In the genomic region with DNA sequence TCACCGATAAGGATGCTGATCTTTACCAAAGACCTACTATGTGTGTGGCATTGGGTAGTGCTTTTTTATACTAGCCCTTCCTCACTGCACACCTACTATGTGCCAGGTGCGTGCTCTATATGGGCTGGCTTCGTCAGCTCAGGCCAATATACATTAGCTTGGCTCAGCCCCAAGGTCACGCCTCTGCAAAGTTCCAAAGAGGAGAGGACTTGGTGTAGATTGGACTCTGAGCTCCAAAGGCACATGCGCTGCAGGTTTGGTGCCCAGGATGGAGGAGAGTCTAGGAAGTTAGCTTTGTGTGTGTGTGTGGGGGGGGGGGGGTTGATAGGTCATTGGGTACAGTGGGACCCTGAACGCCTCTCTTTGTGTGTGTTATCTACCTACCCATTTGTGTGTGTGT, we compare ENCODE assay signal across 20 mouse cellular contexts. TPM values are rescaled to one million over a fixed set of nuclear protein-coding genes. Genes with fewer than 3 reads are reported as not detected.
DNase-seq lines count a peak whose midpoint lies in the region; ATAC-seq lines count a peak whose summit lies in the region.
"Had no signal": no experiment of that assay in that cellular context is flagged by ENCODE, and none has a peak within 500 bp of the region (broad histone marks: within the 10 kb centered on the region; RNA-seq: fewer than 3 reads in every experiment).

No protein-coding gene starts in this region.

- no peak overlapping the region for H3K4me2 ChIP-seq in forebrain, embryonic 12.5 days
- no peak overlapping the region for H3K4me2 ChIP-seq in forebrain, embryonic 13.5 days
- H3K4me2 ChIP-seq in midbrain, embryonic 13.5 days (replicated peaks) = no peak overlapping the region
- no peak overlapping the region for H3K4me2 ChIP-seq in midbrain, embryonic 11.5 days
- no peak overlapping the region for H3K4me2 ChIP-seq in intestine, embryonic 15.5 days (replicated peaks)
- H3K4me2 ChIP-seq: embryonic facial prominence, embryonic 15.5 days; hindbrain, embryonic 14.5 days; limb, embryonic 13.5 days; liver, embryonic 12.5 days had no signal

- no peak for ATAC-seq in forebrain, embryonic 12.5 days (ENCODE audit: low FRiP score)
- no peak for ATAC-seq in forebrain, embryonic 13.5 days
- ATAC-seq in midbrain, embryonic 13.5 days = no peak
- ATAC-seq in midbrain, embryonic 11.5 days (ENCODE audit: low FRiP score) = no peak
- ATAC-seq in intestine, embryonic 15.5 days = peak; percentile 71
- no peak for ATAC-seq in CD4-positive, CD25-positive, alpha-beta regulatory T cell, adult 4 months
- ATAC-seq in megakaryocyte progenitor cell, adult 5-6 weeks (replicated peaks; ENCODE audit: poor library complexity) = no peak
- ATAC-seq: activated CD4-positive, CD25-positive, alpha-beta regulatory T cell, adult 4 months; inflammation-experienced regulatory T-cells, adult 6 months; liver, embryonic 12.5 days had no signal

- H3K27me3 ChIP-seq in forebrain, embryonic 12.5 days = peaks cover 8% of the 10 kb centered on the region; the same call in 1 of the 2 replicates
- no peaks in the 10 kb centered on the region for H3K27me3 ChIP-seq in forebrain, embryonic 13.5 days
- H3K27me3 ChIP-seq in midbrain, embryonic 13.5 days = no peaks in the 10 kb centered on the region
- H3K27me3 ChIP-seq in midbrain, embryonic 11.5 days (ENCODE audit: control insufficient read depth, insufficient read depth, low read length) = no peaks in the 10 kb centered on the region
- no peaks in the 10 kb centered on the region for H3K27me3 ChIP-seq in intestine, embryonic 15.5 days (replicated peaks)
- H3K27me3 ChIP-seq: limb, embryonic 13.5 days; neural tube, embryonic 13.5 days had no signal

- 86% methylated on average over 6 of the region's 6 CpGs for WGBS in forebrain, embryonic 12.5 days
- 88% methylated on average over 6 of the region's 6 CpGs for WGBS in forebrain, embryonic 13.5 days
- WGBS in midbrain, embryonic 13.5 days = 78% methylated on average over 6 of the region's 6 CpGs
- 85% methylated on average over 6 of the region's 6 CpGs for WGBS in midbrain, embryonic 11.5 days
- 56% methylated on average over 6 of the region's 6 CpGs for WGBS in intestine, embryonic 15.5 days

- H3K36me3 ChIP-seq in forebrain, embryonic 12.5 days (replicated peaks) = no peaks in the 10 kb centered on the region
- no peaks in the 10 kb centered on the region for H3K36me3 ChIP-seq in forebrain, embryonic 13.5 days (ENCODE audit: poor library complexity, severe bottlenecking)
- H3K36me3 ChIP-seq in midbrain, embryonic 13.5 days = no peaks in the 10 kb centered on the region
- H3K36me3 ChIP-seq in midbrain, embryonic 11.5 days (ENCODE audit: control insufficient read depth, insufficient read depth, low read length) = no peaks in the 10 kb centered on the region
- no peaks in the 10 kb centered on the region for H3K36me3 ChIP-seq in intestine, embryonic 15.5 days
- H3K36me3 ChIP-seq: embryonic facial prominence, embryonic 15.5 days; limb, embryonic 13.5 days; liver, embryonic 12.5 days; neural tube, embryonic 13.5 days had no signal

- no peak overlapping the region for H3K4me3 ChIP-seq in forebrain, embryonic 12.5 days (replicated peaks)
- H3K4me3 ChIP-seq in forebrain, embryonic 13.5 days = no peak overlapping the region
- H3K4me3 ChIP-seq in midbrain, embryonic 13.5 days (replicated peaks) = no peak overlapping the region
- H3K4me3 ChIP-seq in midbrain, embryonic 11.5 days (ENCODE audit: low read depth, low read length) = no peak overlapping the region
- no peak overlapping the region for H3K4me3 ChIP-seq in intestine, embryonic 15.5 days (replicated peaks)
- H3K4me3 ChIP-seq: embryonic facial prominence, embryonic 15.5 days; gastrocnemius, adult 2 months; limb, embryonic 13.5 days; liver, embryonic 12.5 days; megakaryocyte, embryonic 14.5 days; neural tube, embryonic 13.5 days had no signal

- DNase-seq in midbrain, embryonic 11.5 days (ENCODE audit: low spot score, missing footprints) = no peak
- DNase-seq: adrenal gland, adult 8-10 months; gastrocnemius, adult 2 months; kidney, adult 9 months; kidney, postnatal 36 days; lung, adult 18-20 months had no signal

- H3K9ac ChIP-seq in forebrain, embryonic 12.5 days = 0 out of 2 replicates have a peak overlapping the region, but pooled peaks have one; percentile 29
- H3K9ac ChIP-seq in forebrain, embryonic 13.5 days = no peak overlapping the region
- H3K9ac ChIP-seq in midbrain, embryonic 13.5 days (replicated peaks) = no peak overlapping the region
- H3K9ac ChIP-seq in midbrain, embryonic 11.5 days (ENCODE audit: low read length) = no peak overlapping the region
- H3K9ac ChIP-seq in intestine, embryonic 15.5 days = no peak overlapping the region
- H3K9ac ChIP-seq: embryonic facial prominence, embryonic 15.5 days; hindbrain, embryonic 14.5 days; limb, embryonic 13.5 days; liver, embryonic 12.5 days; neural tube, embryonic 13.5 days had no signal

- H3K9me3 ChIP-seq in forebrain, embryonic 12.5 days = no peaks in the 10 kb centered on the region
- H3K9me3 ChIP-seq in forebrain, embryonic 13.5 days (replicated peaks) = no peaks in the 10 kb centered on the region
- no peaks in the 10 kb centered on the region for H3K9me3 ChIP-seq in midbrain, embryonic 13.5 days
- H3K9me3 ChIP-seq in midbrain, embryonic 11.5 days (ENCODE audit: control insufficient read depth, low read length) = no peaks in the 10 kb centered on the region
- no peaks in the 10 kb centered on the region for H3K9me3 ChIP-seq in intestine, embryonic 15.5 days
- H3K9me3 ChIP-seq: embryonic facial prominence, embryonic 15.5 days; limb, embryonic 13.5 days; liver, embryonic 12.5 days; megakaryocyte, embryonic 14.5 days; neural tube, embryonic 13.5 days had no signal

- H3K27ac ChIP-seq in forebrain, embryonic 12.5 days = 0 out of 2 replicates have a peak overlapping the region, but pooled peaks have one; percentile 19
- H3K27ac ChIP-seq in forebrain, embryonic 13.5 days = no peak overlapping the region
- peak overlapping the region; percentile 47; the same call in 1 of the 2 replicates for H3K27ac ChIP-seq in midbrain, embryonic 13.5 days
- no peak overlapping the region for H3K27ac ChIP-seq in midbrain, embryonic 11.5 days (ENCODE audit: low read depth, low read length)
- no peak overlapping the region for H3K27ac ChIP-seq in intestine, embryonic 15.5 days
- H3K27ac ChIP-seq: embryonic facial prominence, embryonic 15.5 days; gastrocnemius, adult 2 months; limb, embryonic 13.5 days; liver, embryonic 12.5 days had no signal

- H3K4me1 ChIP-seq in forebrain, embryonic 12.5 days = peaks cover 49% of the 10 kb centered on the region
- peaks cover 32% of the 10 kb centered on the region for H3K4me1 ChIP-seq in forebrain, embryonic 13.5 days
- peaks cover 49% of the 10 kb centered on the region for H3K4me1 ChIP-seq in midbrain, embryonic 13.5 days (replicated peaks)
- H3K4me1 ChIP-seq in midbrain, embryonic 11.5 days (ENCODE audit: control insufficient read depth, insufficient read depth, low read length) = peaks cover 33% of the 10 kb centered on the region
- peaks cover 11% of the 10 kb centered on the region for H3K4me1 ChIP-seq in intestine, embryonic 15.5 days (replicated peaks)

RNA-seq across cellular contexts. Expression of a gene that starts 17.6 kb away (rescaled TPM):
- polyA plus RNA-seq in forebrain, embryonic 12.5 days (2016; fragmentation: Nextera tagmentation; extraction: Ambion mirVana) = 16.0 and 18.8 TPM in 2 replicates
- 19.1 and 20.4 TPM in 2 replicates for polyA plus RNA-seq in forebrain, embryonic 13.5 days (2015; fragmentation: Nextera tagmentation; extraction: Ambion mirVana)
- 25.0 and 30.4 TPM in 2 replicates for polyA plus RNA-seq in midbrain, embryonic 13.5 days (2015; fragmentation: Nextera tagmentation; extraction: Ambion mirVana)
- polyA plus RNA-seq in midbrain, embryonic 11.5 days (2014; fragmentation: Nextera tagmentation; extraction: Ambion mirVana) = 31.5 and 34.7 TPM in 2 replicates
- 67.2 and 68.8 TPM in 2 replicates for polyA plus RNA-seq in intestine, embryonic 15.5 days (2015; fragmentation: Nextera tagmentation; extraction: Ambion mirVana)
- 1 to 10 TPM; 2.0 to 3.4 TPM for polyA plus RNA-seq in CD4-positive, CD25-positive, alpha-beta regulatory T cell, adult 4 months (2017; shearing (Covaris generic))
- 0.79 TPM in 1 of 2 replicates, not detected in the other for total RNA-seq in megakaryocyte progenitor cell, adult 5-6 weeks (2015)
- 0.08 TPM in 1 of 2 replicates, not detected in the other for total RNA-seq in megakaryocyte progenitor cell, adult 5-6 weeks (2017)

RNA-seq across cellular contexts. Expression of a gene that starts 24.5 kb away (rescaled TPM):
- polyA plus RNA-seq in forebrain, embryonic 12.5 days (2016; fragmentation: Nextera tagmentation; extraction: Ambion mirVana) = 9.5 and 10.2 TPM in 2 replicates
- polyA plus RNA-seq in forebrain, embryonic 13.5 days (2015; fragmentation: Nextera tagmentation; extraction: Ambion mirVana) = 8.0 and 8.3 TPM in 2 replicates
- 13.6 and 16.2 TPM in 2 replicates for polyA plus RNA-seq in midbrain, embryonic 13.5 days (2015; fragmentation: Nextera tagmentation; extraction: Ambion mirVana)
- polyA plus RNA-seq in midbrain, embryonic 11.5 days (2014; fragmentation: Nextera tagmentation; extraction: Ambion mirVana) = 17.7 and 18.9 TPM in 2 replicates
- polyA plus RNA-seq in intestine, embryonic 15.5 days (2015; fragmentation: Nextera tagmentation; extraction: Ambion mirVana) = 33.3 and 36.3 TPM in 2 replicates
- polyA plus RNA-seq in CD4-positive, CD25-positive, alpha-beta regulatory T cell, adult 4 months (2017; shearing (Covaris generic)) = 1 to 10 TPM in 1 of 2 experiments, under 1 TPM in 1; 0.63 to 1.1 TPM
- total RNA-seq in megakaryocyte progenitor cell, adult 5-6 weeks (2015) = 0.37 and 0.54 TPM in 2 replicates
- 2.2 TPM in 1 of 2 replicates, not detected in the other for total RNA-seq in megakaryocyte progenitor cell, adult 5-6 weeks (2017)

RNA-seq across cellular contexts. Expression of a gene that starts 30.2 kb away (rescaled TPM):
- 10.0 and 12.0 TPM in 2 replicates for polyA plus RNA-seq in forebrain, embryonic 12.5 days (2016; fragmentation: Nextera tagmentation; extraction: Ambion mirVana)
- polyA plus RNA-seq in forebrain, embryonic 13.5 days (2015; fragmentation: Nextera tagmentation; extraction: Ambion mirVana) = 10.6 and 12.0 TPM in 2 replicates
- polyA plus RNA-seq in midbrain, embryonic 13.5 days (2015; fragmentation: Nextera tagmentation; extraction: Ambion mirVana) = 14.4 and 16.5 TPM in 2 replicates
- polyA plus RNA-seq in midbrain, embryonic 11.5 days (2014; fragmentation: Nextera tagmentation; extraction: Ambion mirVana) = 14.3 and 15.3 TPM in 2 replicates
- 50.0 and 58.6 TPM in 2 replicates for polyA plus RNA-seq in intestine, embryonic 15.5 days (2015; fragmentation: Nextera tagmentation; extraction: Ambion mirVana)
- 1 to 10 TPM in 1 of 2 experiments, under 1 TPM in 1; 0.31 to 1.9 TPM for polyA plus RNA-seq in CD4-positive, CD25-positive, alpha-beta regulatory T cell, adult 4 months (2017; shearing (Covaris generic))
- total RNA-seq in megakaryocyte progenitor cell, adult 5-6 weeks (2015) = 0.22 and 0.57 TPM in 2 replicates
- 1.2 TPM in 1 of 2 replicates, not detected in the other for total RNA-seq in megakaryocyte progenitor cell, adult 5-6 weeks (2017)

RNA-seq across cellular contexts. Expression of a gene that starts 32.6 kb away (rescaled TPM):
- polyA plus RNA-seq in forebrain, embryonic 12.5 days (2016; fragmentation: Nextera tagmentation; extraction: Ambion mirVana) = 20.3 and 30.2 TPM in 2 replicates
- 10.7 and 12.7 TPM in 2 replicates for polyA plus RNA-seq in forebrain, embryonic 13.5 days (2015; fragmentation: Nextera tagmentation; extraction: Ambion mirVana)
- polyA plus RNA-seq in midbrain, embryonic 13.5 days (2015; fragmentation: Nextera tagmentation; extraction: Ambion mirVana) = 20.3 and 25.0 TPM in 2 replicates
- polyA plus RNA-seq in midbrain, embryonic 11.5 days (2014; fragmentation: Nextera tagmentation; extraction: Ambion mirVana) = 28.8 and 33.7 TPM in 2 replicates
- 8.2 and 8.9 TPM in 2 replicates for polyA plus RNA-seq in intestine, embryonic 15.5 days (2015; fragmentation: Nextera tagmentation; extraction: Ambion mirVana)
- polyA plus RNA-seq in CD4-positive, CD25-positive, alpha-beta regulatory T cell, adult 4 months (2017; shearing (Covaris generic)) = not detected
- total RNA-seq in megakaryocyte progenitor cell, adult 5-6 weeks (2015) = 0.44 and 1.2 TPM in 2 replicates
- 1.0 and 3.0 TPM in 2 replicates for total RNA-seq in megakaryocyte progenitor cell, adult 5-6 weeks (2017)
- polyA plus RNA-seq: activated CD4-positive, CD25-positive, alpha-beta regulatory T cell, adult 4 months had no signal

Comparison
In these comparisons a context has a peak if more than half of its experiments do, and no peak if none do; other contexts are left out.
1. H3K27ac ChIP-seq: peak in forebrain, embryonic 12.5 days (single experiment) and midbrain, embryonic 13.5 days (single experiment); none in forebrain, embryonic 13.5 days (single experiment), midbrain, embryonic 11.5 days (single experiment) and intestine, embryonic 15.5 days (single experiment).